Mouse (Mus musculus): ENCODE results near the gene Spag16.

DNA sequence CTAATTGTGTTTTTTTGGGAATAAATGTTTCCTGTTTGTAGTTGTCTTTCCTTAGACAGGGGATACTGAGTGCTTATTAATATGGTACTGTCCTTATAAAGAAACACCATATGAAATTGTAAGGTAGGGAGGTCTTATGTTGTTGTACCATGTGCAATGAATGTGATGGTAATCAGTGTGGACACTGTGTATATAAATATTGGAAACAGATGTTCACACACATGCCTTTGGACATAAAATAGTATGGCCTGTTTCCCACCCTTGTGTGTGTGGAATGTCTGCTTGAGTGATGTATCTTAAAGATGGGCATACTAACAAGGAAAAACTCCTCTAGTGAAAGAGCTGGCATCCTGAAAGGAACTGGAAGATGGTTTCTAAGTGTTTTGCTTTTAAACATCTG, 692.1 kb downstream of the Spag16 start:
- TF ChIP-seq CTCF (IDR thresholded peaks at IDR 0.05; ENCODE audit: control insufficient read depth, insufficient read depth, insufficient replicate concordance, low read depth, low read length), result no peak
- TF ChIP-seq POLR2A (IDR thresholded peaks at IDR 0.05; ENCODE audit: control insufficient read depth, low read depth, low read length), result no peak
